Mouse (Mus musculus) limb, embryonic 12.5 days (tissue): Measurements from ENCODE around the gene Fam189a2. TPM values are rescaled to one million over a fixed set of nuclear protein-coding genes. Genes with fewer than 3 reads are reported as not detected.

Experiments
- ATAC-seq: fragments of 200-750 bp; cut with Nextera tagmentation; 2 replicates; pipeline ENCODE4 v1.8.0; 2017; ENCODE audit warnings: low read depth, moderate TSS enrichment; ENCODE audit not compliant: insufficient number of reproducible peaks, insufficient read depth, low FRiP score, low TSS enrichment
- H3K27ac ChIP-seq: fragments of 300-500 bp; sonication (generic); 2 replicates; pipeline ENCODE4 v1.5.1; 2016; ENCODE audit warnings: mild to moderate bottlenecking, moderate library complexity
- H3K27me3 ChIP-seq: fragments of 300-500 bp; sonication (generic); 2 replicates; pipeline ENCODE4 v1.6.1; 2016; ENCODE audit warnings: mild to moderate bottlenecking, moderate library complexity
- H3K36me3 ChIP-seq: fragments of 300-500 bp; sonication (generic); 2 replicates; pipeline ENCODE4 v1.6.1; 2016; ENCODE audit warnings: mild to moderate bottlenecking, moderate library complexity
- H3K4me1 ChIP-seq: fragments of 300-500 bp; sonication (generic); replicated peaks from 2 replicates; pipeline ENCODE4 v1.6.1; 2016
- H3K4me2 ChIP-seq: fragments of 300-500 bp; sonication (generic); 2 replicates; pipeline ENCODE4 v1.6.1; 2016; ENCODE audit warnings: mild to moderate bottlenecking, moderate library complexity
- H3K4me3 ChIP-seq: fragments of 300-500 bp; sonication (generic); replicated peaks from 2 replicates; pipeline ENCODE4 v1.5.1; 2016; ENCODE audit warnings: mild to moderate bottlenecking
- H3K9ac ChIP-seq: fragments of 300-500 bp; sonication (generic); replicated peaks from 2 replicates; pipeline ENCODE4 v1.6.1; 2016; ENCODE audit warnings: mild to moderate bottlenecking, moderate library complexity
- H3K9me3 ChIP-seq: fragments of 300-500 bp; sonication (generic); 2 replicates; pipeline ENCODE4 v1.6.1; 2016; ENCODE audit warnings: mild to moderate bottlenecking, moderate library complexity
- WGBS: fragments of 180-500 bp; shearing (Covaris S2); methylation state at CpG from one replicate; pipeline ENCODE4 v1.1.7; 2016; 5-methylcytosine and 5-hydroxymethylcytosine counted together
- polyA plus RNA-seq: library from polyadenylated mRNA; unstranded; fragments of >200 nt; fragmentation: Nextera tagmentation; extraction: Ambion mirVana; gene quantifications from 2 replicates; pipeline ENCODE4 v1.2.1, GENCODE M21; 2016

The Fam189a2 gene
- polyA plus RNA-seq, result 0.10 and 0.19 TPM in 2 replicates

GRCm38 (mm10) chr19:24030871-24031556 lies at the start of gene Fam189a2:
TSS of gene Fam189a2 (minus strand) at chr19:24031019.
- Histone ChIP-seq H3K27me3 (peaks cover 59% of the 10 kb centered on the region), H3K4me2 (peak within 1 kb of the TSS; percentile 95), H3K27ac (no peak within 1 kb of the TSS)

GRCm38 (mm10) chr19:24077658-24078057 lies 46.8 kb upstream of the Fam189a2 start:
- no peak overlapping the region for H3K27ac ChIP-seq
- H3K4me3 ChIP-seq, result no peak overlapping the region
- H3K27me3 ChIP-seq, result no peaks in the 10 kb centered on the region
- no peaks in the 10 kb centered on the region for H3K36me3 ChIP-seq
- WGBS, result 91% methylated on average over 3 of the region's 3 CpGs
- no peak for ATAC-seq
- no peaks in the 10 kb centered on the region for H3K4me1 ChIP-seq
- H3K9me3 ChIP-seq, result no peaks in the 10 kb centered on the region
- H3K9ac ChIP-seq, result no peak overlapping the region
- no peak overlapping the region for H3K4me2 ChIP-seq

More at GRCm38 (mm10) chr19:24030871-24031556, at the start of gene Fam189a2:
- Histone ChIP-seq H3K9ac (peak within 1 kb of the TSS; percentile 61; the same call in 1 of the 2 replicates), H3K9me3 (no peaks in the 10 kb centered on the region), H3K36me3 (no peaks in the 10 kb centered on the region), H3K4me1 (peaks cover 11% of the 10 kb centered on the region), H3K4me3 (peak within 1 kb of the TSS; percentile 62)
- ATAC-seq, result peak; percentile 73
- under 1% methylated on average over 44 of the region's 65 CpGs for WGBS

DNA sequence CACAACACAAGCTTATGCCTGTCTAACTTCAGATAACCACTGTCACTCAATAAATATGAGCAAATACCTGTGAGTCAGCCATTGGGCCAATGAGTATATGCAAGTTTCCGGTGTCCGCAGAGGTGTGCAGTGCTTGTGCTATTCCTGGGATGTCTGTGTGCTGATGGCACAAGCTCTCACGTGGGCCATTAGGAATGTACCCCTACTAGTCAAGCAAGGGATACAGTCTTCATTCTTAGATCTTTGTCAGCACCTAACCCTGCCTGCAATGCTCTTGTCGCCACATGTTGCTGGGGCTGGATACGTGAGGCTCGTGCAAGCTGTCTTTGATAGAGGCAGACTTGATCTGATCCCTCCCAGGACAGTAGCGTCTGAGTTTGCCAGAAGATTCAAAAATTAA lies 45.7 kb upstream of the Fam189a2 start:
- Histone ChIP-seq H3K4me2 (no peak overlapping the region), H3K27ac (no peak overlapping the region), H3K36me3 (no peaks in the 10 kb centered on the region), H3K4me1 (no peaks in the 10 kb centered on the region), H3K9me3 (no peaks in the 10 kb centered on the region), H3K27me3 (no peaks in the 10 kb centered on the region), H3K4me3 (no peak overlapping the region), H3K9ac (no peak overlapping the region)
- ATAC-seq, result no peak
- WGBS, result 86% methylated on average over 7 of the region's 7 CpGs

DNA sequence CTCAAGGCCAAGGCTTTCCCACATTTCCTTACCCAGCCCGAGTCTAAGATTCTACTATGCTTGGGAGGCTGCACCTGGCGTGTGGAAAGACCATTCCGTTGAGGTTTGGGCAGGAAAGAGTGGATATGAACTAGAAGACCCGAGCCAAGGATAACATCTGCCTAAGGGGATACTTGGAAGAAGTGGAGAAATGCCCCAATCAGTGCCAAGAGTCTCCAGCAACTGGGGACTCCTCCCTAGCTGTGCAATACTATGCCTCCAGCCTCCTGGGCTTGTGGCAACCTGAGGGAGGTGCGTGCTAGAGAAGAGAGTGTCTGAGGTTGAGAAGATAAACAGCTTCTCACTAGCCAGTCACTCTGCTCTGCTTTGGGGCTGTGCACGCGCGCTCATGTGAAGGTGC lies 45.1 kb upstream of the Fam189a2 start:
- 83% methylated on average over 8 of the region's 8 CpGs for WGBS
- H3K9ac ChIP-seq, result no peak overlapping the region
- H3K9me3 ChIP-seq, result no peaks in the 10 kb centered on the region
- H3K4me1 ChIP-seq, result no peaks in the 10 kb centered on the region
- H3K4me3 ChIP-seq, result no peak overlapping the region
- H3K36me3 ChIP-seq, result no peaks in the 10 kb centered on the region
- H3K27ac ChIP-seq, result no peak overlapping the region
- ATAC-seq, result no peak
- no peaks in the 10 kb centered on the region for H3K27me3 ChIP-seq
- H3K4me2 ChIP-seq, result no peak overlapping the region

GRCm38 (mm10) chr19:24073155-24073554 lies 42.3 kb upstream of the Fam189a2 start:
- H3K27me3 ChIP-seq, result no peaks in the 10 kb centered on the region
- H3K4me2 ChIP-seq, result no peak overlapping the region
- no peak for ATAC-seq
- no peak overlapping the region for H3K9ac ChIP-seq
- H3K27ac ChIP-seq, result no peak overlapping the region
- WGBS, result 62% methylated on average over 4 of the region's 4 CpGs
- no peaks in the 10 kb centered on the region for H3K9me3 ChIP-seq
- no peaks in the 10 kb centered on the region for H3K36me3 ChIP-seq
- no peaks in the 10 kb centered on the region for H3K4me1 ChIP-seq
- no peak overlapping the region for H3K4me3 ChIP-seq

DNA sequence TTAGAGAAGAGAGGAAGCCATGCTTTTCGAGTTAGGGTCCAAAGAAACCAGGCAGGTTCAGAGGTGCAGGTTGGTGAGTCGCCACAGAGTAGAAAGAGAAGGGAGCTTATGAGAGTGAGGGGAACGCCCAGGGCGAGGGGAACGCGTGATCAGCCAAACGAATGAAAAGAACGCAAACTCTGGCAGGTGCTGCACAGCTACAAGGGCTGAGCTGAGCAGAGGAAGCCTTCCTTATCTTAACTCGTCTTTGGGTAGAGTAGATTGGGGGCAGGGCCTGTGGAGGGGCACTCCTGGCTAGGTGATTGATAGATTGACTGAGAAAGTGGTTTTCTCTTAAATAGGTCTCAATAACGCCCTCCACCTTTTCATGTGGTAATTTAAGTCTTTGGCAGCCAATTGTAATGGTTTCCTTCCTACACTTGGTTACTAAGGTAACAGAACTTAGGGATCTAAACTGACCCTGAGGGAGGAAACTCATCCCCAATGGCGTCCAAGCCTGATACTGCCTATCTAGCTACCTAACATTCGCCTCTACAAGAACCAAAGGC lies 33.6 kb upstream of the Fam189a2 start:
- Histone ChIP-seq H3K4me1 (no peaks in the 10 kb centered on the region), H3K4me2 (no peak overlapping the region), H3K36me3 (no peaks in the 10 kb centered on the region), H3K4me3 (no peak overlapping the region), H3K27me3 (no peaks in the 10 kb centered on the region), H3K9ac (no peak overlapping the region), H3K27ac (no peak overlapping the region), H3K9me3 (no peaks in the 10 kb centered on the region)
- no peak for ATAC-seq
- 46% methylated on average over 12 of the region's 12 CpGs for WGBS

- no peak for ATAC-seq
- Histone ChIP-seq H3K36me3 (no peaks in the 10 kb centered on the region), H3K4me3 (no peak overlapping the region), H3K4me2 (no peak overlapping the region), H3K4me1 (no peaks in the 10 kb centered on the region), H3K9ac (no peak overlapping the region), H3K27me3 (no peaks in the 10 kb centered on the region), H3K9me3 (no peaks in the 10 kb centered on the region), H3K27ac (no peak overlapping the region)
- WGBS, result 54% methylated on average over 4 of the region's 4 CpGs
These were observed 32.8 kb upstream of the Fam189a2 start for GRCm38 (mm10) chr19:24063585-24063984.

- H3K4me1 ChIP-seq, result peaks cover 5% of the 10 kb centered on the region; the same call in 1 of the 2 replicates
- ATAC-seq, result no peak
- H3K36me3 ChIP-seq, result no peaks in the 10 kb centered on the region
- no peak overlapping the region for H3K4me2 ChIP-seq
- H3K9ac ChIP-seq, result no peak overlapping the region
- no peaks in the 10 kb centered on the region for H3K27me3 ChIP-seq
- WGBS, result 79% methylated on average over 8 of the region's 8 CpGs
- H3K4me3 ChIP-seq, result no peak overlapping the region
- no peaks in the 10 kb centered on the region for H3K9me3 ChIP-seq
- H3K27ac ChIP-seq, result no peak overlapping the region
These were observed 28.0 kb upstream of the Fam189a2 start for GRCm38 (mm10) chr19:24058851-24059250.

- H3K4me1 ChIP-seq, result peaks cover 5% of the 10 kb centered on the region; the same call in 1 of the 2 replicates
- 71% methylated on average over 5 of the region's 5 CpGs for WGBS
- no peak for ATAC-seq
These were observed 27.2 kb upstream of the Fam189a2 start for GRCm38 (mm10) chr19:24058021-24058420.

GRCm38 (mm10) chr19:24056880-24057279 lies 26.1 kb upstream of the Fam189a2 start:
- ATAC-seq, result no peak
- no peak overlapping the region for H3K4me2 ChIP-seq
- no peaks in the 10 kb centered on the region; the same call in 1 of the 2 replicates for H3K27me3 ChIP-seq
- no peak overlapping the region for H3K9ac ChIP-seq
- WGBS, result 93% methylated on average over 1 of the region's 1 CpGs
- H3K4me3 ChIP-seq, result no peak overlapping the region
- H3K9me3 ChIP-seq, result no peaks in the 10 kb centered on the region
- no peaks in the 10 kb centered on the region for H3K36me3 ChIP-seq
- H3K27ac ChIP-seq, result no peak overlapping the region
- H3K4me1 ChIP-seq, result peaks cover 5% of the 10 kb centered on the region; the same call in 1 of the 2 replicates

More at GRCm38 (mm10) chr19:24058021-24058420, 27.2 kb upstream of the Fam189a2 start:
- Histone ChIP-seq H3K27me3 (no peaks in the 10 kb centered on the region), H3K9me3 (no peaks in the 10 kb centered on the region), H3K36me3 (no peaks in the 10 kb centered on the region), H3K9ac (no peak overlapping the region), H3K4me3 (no peak overlapping the region), H3K4me2 (no peak overlapping the region), H3K27ac (no peak overlapping the region)

DNA sequence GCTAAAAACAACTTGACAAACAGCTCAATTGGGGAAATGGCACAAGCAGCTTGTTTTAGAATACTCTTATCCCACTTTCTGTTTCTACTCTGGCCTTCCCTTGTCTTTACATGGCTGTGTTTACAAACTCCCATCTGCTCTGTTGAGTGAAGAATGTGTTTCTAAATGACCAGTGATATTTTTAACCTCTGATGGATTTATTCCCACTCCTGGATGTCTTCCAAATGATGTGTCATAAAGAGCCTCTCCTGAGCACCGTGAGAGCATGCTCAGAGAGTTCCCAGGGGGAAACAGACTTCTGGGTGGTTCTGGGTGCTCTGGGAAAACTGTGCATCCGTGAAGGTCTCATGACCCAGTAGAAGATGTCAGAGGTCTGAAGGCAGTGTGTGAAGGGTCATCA lies 24.1 kb upstream of the Fam189a2 start:
- no peaks in the 10 kb centered on the region for H3K36me3 ChIP-seq
- H3K4me3 ChIP-seq, result no peak overlapping the region
- H3K4me2 ChIP-seq, result no peak overlapping the region
- no peak for ATAC-seq
- H3K9ac ChIP-seq, result no peak overlapping the region
- H3K27me3 ChIP-seq, result no peaks in the 10 kb centered on the region; the same call in 1 of the 2 replicates
- no peaks in the 10 kb centered on the region for H3K9me3 ChIP-seq
- WGBS, result 56% methylated on average over 2 of the region's 2 CpGs
- peaks cover 5% of the 10 kb centered on the region; the same call in 1 of the 2 replicates for H3K4me1 ChIP-seq
- no peak overlapping the region for H3K27ac ChIP-seq
